Mouse (Mus musculus): ENCODE measurements around the gene Tatdn2.
"Not testable (repeated sequence)": the region's sequence is repeated elsewhere in the genome, so short reads cannot be mapped to it uniquely, and the experiment has no call there.

Tatdn2 gene

GRCm38 (mm10) chr6:113696582-113697221 lies at the start of gene Tatdn2:
Tatdn2 (plus strand) TSS chr6:113697050.
- peak; percentile 96 for DNase-seq

GRCm38 (mm10) chr6:113649346-113650196 lies 47.3 kb upstream of the Tatdn2 start:
- no peak for DNase-seq

GRCm38 (mm10) chr6:113650197-113650640 lies 46.6 kb upstream of the Tatdn2 start:
- no peak for DNase-seq

- no peak for DNase-seq
Observed at GRCm38 (mm10) chr6:113651626-113652025, 45.2 kb upstream of the Tatdn2 start.

GRCm38 (mm10) chr6:113653551-113653950 lies 43.3 kb upstream of the Tatdn2 start:
- DNase-seq, result no peak

- no peak for DNase-seq
Observed at GRCm38 (mm10) chr6:113654102-113654501, 42.7 kb upstream of the Tatdn2 start.

- no peak for DNase-seq
Observed at GRCm38 (mm10) chr6:113654753-113655397, 42.0 kb upstream of the Tatdn2 start.

- DNase-seq, result no peak
Observed at GRCm38 (mm10) chr6:113655475-113655874, 41.4 kb upstream of the Tatdn2 start.

- no peak for DNase-seq
Observed at GRCm38 (mm10) chr6:113656847-113657246, 40.0 kb upstream of the Tatdn2 start.

GRCm38 (mm10) chr6:113658226-113658625 lies 38.6 kb upstream of the Tatdn2 start:
- DNase-seq, result no peak

- DNase-seq, result no peak
Observed at GRCm38 (mm10) chr6:113659648-113660491, 37.0 kb upstream of the Tatdn2 start.

- DNase-seq, result no peak
Observed at GRCm38 (mm10) chr6:113660492-113661352, 36.1 kb upstream of the Tatdn2 start.

GRCm38 (mm10) chr6:113661353-113662241 lies 35.3 kb upstream of the Tatdn2 start:
- DNase-seq, result no peak

GRCm38 (mm10) chr6:113662964-113663700 lies 33.7 kb upstream of the Tatdn2 start:
- DNase-seq, result no peak

- no peak for DNase-seq
Observed at GRCm38 (mm10) chr6:113664305-113664704, 32.5 kb upstream of the Tatdn2 start.

GRCm38 (mm10) chr6:113667611-113668122 lies 29.2 kb upstream of the Tatdn2 start:
- no peak for DNase-seq

GRCm38 (mm10) chr6:113668287-113669154 lies 28.3 kb upstream of the Tatdn2 start:
- DNase-seq, result no peak

GRCm38 (mm10) chr6:113669821-113670220 lies 27.0 kb upstream of the Tatdn2 start:
- no peak for DNase-seq

- DNase-seq, result not testable (repeated sequence)
Observed at GRCm38 (mm10) chr6:113672029-113672428, 24.8 kb upstream of the Tatdn2 start.
